Mouse (Mus musculus) lung, postnatal 0 days (tissue): ENCODE measurements around the gene Hmgcs1.

Source experiments
- CTCF ChIP-seq: IDR thresholded peaks from 2 replicates; pipeline ENCODE4 v1.5.1; 2016; ENCODE audit warnings: antibody characterized with exemption, mild to moderate bottlenecking
- EP300 ChIP-seq: IDR thresholded peaks from 2 replicates; pipeline ENCODE4 v1.6.1; 2016; ENCODE audit warnings: antibody characterized with exemption, mild to moderate bottlenecking, control low read depth

DNA sequence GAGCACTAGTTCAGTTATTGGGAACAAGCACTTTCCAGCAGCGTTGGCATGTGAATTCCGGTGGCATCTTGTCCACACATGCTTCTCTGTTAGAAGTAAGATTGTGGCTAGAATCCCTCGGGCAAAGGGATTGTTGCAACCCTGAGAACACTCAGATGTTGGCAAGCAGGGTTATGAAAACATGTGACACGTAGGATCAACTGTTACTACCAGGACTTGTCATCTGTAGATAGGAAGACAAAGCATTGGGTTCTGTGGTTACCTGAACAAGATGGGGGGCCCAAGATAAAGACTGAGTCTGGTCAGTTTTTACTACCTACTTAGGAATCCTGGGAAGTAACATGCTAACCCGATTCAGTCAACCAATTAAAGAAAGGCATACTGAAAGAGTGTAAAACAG is 18.8 kb downstream of the Hmgcs1 start:
- no peak for TF ChIP-seq EP300
- no peak for TF ChIP-seq CTCF
